Mouse (Mus musculus): ENCODE results near the gene Gcnt4.

Gcnt4 gene

GRCm38 (mm10) chr13:96990561-96991265 is 66.2 kb downstream of the Gcnt4 start:
- DNase-seq (ENCODE audit: low read depth, low spot score), result no peak

- DNase-seq (ENCODE audit: low read depth, low spot score), result no peak
Observed at GRCm38 (mm10) chr13:96993291-96993989, 69.0 kb downstream of the Gcnt4 start.

- no peak for DNase-seq (ENCODE audit: low read depth, low spot score)
Observed at GRCm38 (mm10) chr13:96995243-96995642, 70.8 kb downstream of the Gcnt4 start.

GRCm38 (mm10) chr13:96997080-96997479 is 72.6 kb downstream of the Gcnt4 start:
- DNase-seq (ENCODE audit: low read depth, low spot score), result no peak
